Mouse (Mus musculus) neural tube, embryonic 11.5 days (tissue): Measurements from ENCODE around the gene Gm20388. TPM values are rescaled to one million over a fixed set of nuclear protein-coding genes. Genes with fewer than 3 reads are reported as not detected.

ENCODE experiments used
- ATAC-seq: fragments of 200-750 bp; cut with Nextera tagmentation; 2 replicates; pipeline ENCODE4 v1.8.0; 2017; ENCODE audit warnings: moderate number of reproducible peaks, mild to moderate bottlenecking, moderate TSS enrichment, moderate library complexity; ENCODE audit not compliant: insufficient read depth, low FRiP score, low TSS enrichment
- DNase-seq: peaks from one replicate; pipeline ENCODE4 v3.0.0-alpha.2; 2015; ENCODE audit warnings: low spot score
- H3K27ac ChIP-seq: fragments of 300-500 bp; sonication (generic); 2 replicates; pipeline ENCODE4 v1.5.1; 2014; ENCODE audit warnings: low read depth, mild to moderate bottlenecking, low read length
- H3K27me3 ChIP-seq: fragments of 300-500 bp; sonication (generic); 2 replicates; pipeline ENCODE4 v1.6.1; 2014; ENCODE audit warnings: mild to moderate bottlenecking, low read length, mixed read lengths; ENCODE audit not compliant: control insufficient read depth, insufficient read depth
- H3K36me3 ChIP-seq: fragments of 300-500 bp; sonication (generic); 2 replicates; pipeline ENCODE4 v1.6.1; 2014; ENCODE audit warnings: mild to moderate bottlenecking, low read length, moderate library complexity, mixed read lengths; ENCODE audit not compliant: control insufficient read depth, insufficient read depth
- H3K4me1 ChIP-seq: fragments of 300-500 bp; sonication (generic); 2 replicates; pipeline ENCODE4 v1.6.1; 2014; ENCODE audit warnings: low read length, mixed read lengths; ENCODE audit not compliant: control insufficient read depth, insufficient read depth
- H3K4me2 ChIP-seq: fragments of 300-500 bp; sonication (generic); 2 replicates; pipeline ENCODE4 v1.6.1; 2014; ENCODE audit warnings: low read depth, mild to moderate bottlenecking, moderate library complexity
- H3K4me3 ChIP-seq: fragments of 300-500 bp; sonication (generic); 2 replicates; pipeline ENCODE4 v1.5.1; 2014; ENCODE audit warnings: low read depth, low read length
- H3K9ac ChIP-seq: fragments of 300-500 bp; sonication (generic); 2 replicates; pipeline ENCODE4 v1.6.1; 2014; ENCODE audit warnings: mild to moderate bottlenecking, low read length
- H3K9me3 ChIP-seq: fragments of 300-500 bp; sonication (generic); 2 replicates; pipeline ENCODE4 v1.6.1; 2016; ENCODE audit warnings: low read length; ENCODE audit not compliant: control insufficient read depth
- WGBS: fragments of 180-500 bp; shearing (Covaris S2); extraction: QIAGEN DNeasy Blood & Tissue Kit; methylation state at CpG from one replicate; pipeline ENCODE4 v1.1.7; 2014; 5-methylcytosine and 5-hydroxymethylcytosine counted together
- polyA plus RNA-seq: library from polyadenylated mRNA; unstranded; fragments of >200 nt; fragmentation: Nextera tagmentation; extraction: Ambion mirVana; gene quantifications from 2 replicates; pipeline ENCODE4 v1.2.1, GENCODE M21; 2014

The Gm20388 gene
- polyA plus RNA-seq, 1 experiment from 2014 or later, result not detected

GRCm38 (mm10) chr8:122937545-122938053 lies 3027.0 kb downstream of the Gm20388 start:
- no peaks in the 10 kb centered on the region for H3K4me1 ChIP-seq
- DNase-seq (no peak), ATAC-seq (no peak)
- H3K9ac ChIP-seq, result no peak overlapping the region
- H3K9me3 ChIP-seq, result no peaks in the 10 kb centered on the region
- no peaks in the 10 kb centered on the region for H3K27me3 ChIP-seq
- no peak overlapping the region for H3K27ac ChIP-seq
- H3K36me3 ChIP-seq, result no peaks in the 10 kb centered on the region
- WGBS, result 86% methylated on average over 2 of the region's 2 CpGs
- no peak overlapping the region for H3K4me3 ChIP-seq
- no peak overlapping the region for H3K4me2 ChIP-seq

GRCm38 (mm10) chr8:122938170-122938569 lies 3027.5 kb downstream of the Gm20388 start:
- H3K4me3 ChIP-seq, result no peak overlapping the region
- no peak overlapping the region for H3K9ac ChIP-seq
- H3K9me3 ChIP-seq, result no peaks in the 10 kb centered on the region
- no peak for DNase-seq
- no peak overlapping the region for H3K27ac ChIP-seq
- H3K4me2 ChIP-seq, result no peak overlapping the region
- H3K36me3 ChIP-seq, result no peaks in the 10 kb centered on the region
- ATAC-seq, result no peak
- 80% methylated on average over 3 of the region's 3 CpGs for WGBS
- no peaks in the 10 kb centered on the region for H3K4me1 ChIP-seq
- no peaks in the 10 kb centered on the region for H3K27me3 ChIP-seq

GRCm38 (mm10) chr8:122938591-122938990 lies 3027.9 kb downstream of the Gm20388 start:
- Histone ChIP-seq H3K27me3 (no peaks in the 10 kb centered on the region), H3K4me2 (no peak overlapping the region), H3K36me3 (no peaks in the 10 kb centered on the region), H3K4me3 (no peak overlapping the region), H3K9me3 (no peaks in the 10 kb centered on the region), H3K4me1 (no peaks in the 10 kb centered on the region), H3K27ac (no peak overlapping the region), H3K9ac (no peak overlapping the region)
- DNase-seq (no peak), ATAC-seq (no peak)
- WGBS, result 59% methylated on average over 4 of the region's 4 CpGs

GRCm38 (mm10) chr8:122942803-122943713 lies 3032.4 kb downstream of the Gm20388 start:
- H3K4me1 ChIP-seq, result no peaks in the 10 kb centered on the region
- DNase-seq, result no peak
- no peaks in the 10 kb centered on the region for H3K27me3 ChIP-seq
- 79% methylated on average over 9 of the region's 9 CpGs for WGBS
- no peak for ATAC-seq
- H3K4me3 ChIP-seq, result no peak overlapping the region
- no peak overlapping the region for H3K9ac ChIP-seq
- H3K27ac ChIP-seq, result no peak overlapping the region
- no peak overlapping the region for H3K4me2 ChIP-seq
- no peaks in the 10 kb centered on the region for H3K36me3 ChIP-seq
- no peaks in the 10 kb centered on the region for H3K9me3 ChIP-seq

GRCm38 (mm10) chr8:122945775-122946174 lies 3035.1 kb downstream of the Gm20388 start:
- Histone ChIP-seq H3K4me3 (no peak overlapping the region), H3K27me3 (no peaks in the 10 kb centered on the region), H3K36me3 (no peaks in the 10 kb centered on the region), H3K9me3 (no peaks in the 10 kb centered on the region), H3K4me2 (no peak overlapping the region), H3K9ac (no peak overlapping the region), H3K27ac (no peak overlapping the region), H3K4me1 (no peaks in the 10 kb centered on the region)
- DNase-seq (no peak), ATAC-seq (no peak)
- whole genome bisulfite sequencing, result 73% methylated on average over 2 of the region's 2 CpGs

- 87% methylated on average over 5 of the region's 5 CpGs for WGBS
- ATAC-seq (no peak), DNase-seq (no peak)
- H3K4me2 ChIP-seq, result no peak overlapping the region
- H3K4me3 ChIP-seq, result no peak overlapping the region
- no peaks in the 10 kb centered on the region for H3K9me3 ChIP-seq
- H3K27ac ChIP-seq, result no peak overlapping the region
- no peaks in the 10 kb centered on the region for H3K4me1 ChIP-seq
- H3K9ac ChIP-seq, result no peak overlapping the region
- no peaks in the 10 kb centered on the region for H3K36me3 ChIP-seq
- H3K27me3 ChIP-seq, result no peaks in the 10 kb centered on the region
Observed at GRCm38 (mm10) chr8:122949701-122950100, 3039.1 kb downstream of the Gm20388 start.

GRCm38 (mm10) chr8:122951456-122951855 lies 3040.8 kb downstream of the Gm20388 start:
- H3K9ac ChIP-seq, result no peak overlapping the region
- no peak overlapping the region for H3K4me3 ChIP-seq
- WGBS, result 92% methylated on average over 5 of the region's 5 CpGs
- H3K27me3 ChIP-seq, result no peaks in the 10 kb centered on the region
- no peak overlapping the region for H3K4me2 ChIP-seq
- 0 out of 2 replicates have a peak, but pooled peaks cover 3% of the 10 kb centered on the region for H3K4me1 ChIP-seq
- H3K27ac ChIP-seq, result no peak overlapping the region
- DNase-seq, result no peak
- ATAC-seq, result no peak
- no peaks in the 10 kb centered on the region for H3K9me3 ChIP-seq
- no peaks in the 10 kb centered on the region for H3K36me3 ChIP-seq

- H3K9me3 ChIP-seq, result no peaks in the 10 kb centered on the region
- WGBS, result 90% methylated on average over 6 of the region's 6 CpGs
- ATAC-seq (no peak), DNase-seq (no peak)
- no peak overlapping the region for H3K4me3 ChIP-seq
- no peaks in the 10 kb centered on the region for H3K27me3 ChIP-seq
- H3K4me2 ChIP-seq, result no peak overlapping the region
- H3K4me1 ChIP-seq, result 0 out of 2 replicates have a peak, but pooled peaks cover 3% of the 10 kb centered on the region
- H3K36me3 ChIP-seq, result no peaks in the 10 kb centered on the region
- H3K9ac ChIP-seq, result no peak overlapping the region
- H3K27ac ChIP-seq, result no peak overlapping the region
Observed at GRCm38 (mm10) chr8:122953028-122953427, 3042.4 kb downstream of the Gm20388 start.
